Mouse (Mus musculus) frontal cortex, postnatal 10 days (tissue): ENCODE data around the gene Kif1c.

Experiments
- DNase-seq, 2 experiments: peaks; one replicate each; pipeline ENCODE4 v3.0.0; 2022; ENCODE audit warnings: low spot score in 2 of 2, mixed read lengths in 1 of 2

Kif1c gene

GRCm38 (mm10) chr11:70697376-70697775 lies 3.0 kb upstream of the Kif1c start:
- DNase-seq, result no peak

GRCm38 (mm10) chr11:70699051-70699450 lies 1.3 kb upstream of the Kif1c start:
- DNase-seq, result no peak

- DNase-seq, result peak; percentile 55 to 63
Measured at GRCm38 (mm10) chr11:70700613-70701012, 265 bp downstream of the Kif1c start.

- DNase-seq, result no peak
Measured at GRCm38 (mm10) chr11:70701221-70701955, 1.0 kb downstream of the Kif1c start.

- DNase-seq, result no peak
Measured at GRCm38 (mm10) chr11:70701984-70702733, 1.8 kb downstream of the Kif1c start.

GRCm38 (mm10) chr11:70702781-70703180 lies 2.4 kb downstream of the Kif1c start:
- no peak for DNase-seq

- DNase-seq, result no peak
Measured at GRCm38 (mm10) chr11:70706127-70706526, 5.8 kb downstream of the Kif1c start.

GRCm38 (mm10) chr11:70711026-70711425 lies 10.7 kb downstream of the Kif1c start:
- no peak for DNase-seq

- no peak for DNase-seq
Measured at GRCm38 (mm10) chr11:70713222-70713621, 12.9 kb downstream of the Kif1c start.

- no peak for DNase-seq
Measured at GRCm38 (mm10) chr11:70715832-70716231, 15.5 kb downstream of the Kif1c start.

GRCm38 (mm10) chr11:70718481-70718880 lies 18.1 kb downstream of the Kif1c start:
- DNase-seq, result no peak

- no peak for DNase-seq
Measured at GRCm38 (mm10) chr11:70720567-70720966, 20.2 kb downstream of the Kif1c start.

GRCm38 (mm10) chr11:70721072-70721471 lies 20.7 kb downstream of the Kif1c start:
- DNase-seq, result no peak

- DNase-seq, result no peak
Measured at GRCm38 (mm10) chr11:70724706-70725105, 24.4 kb downstream of the Kif1c start.

- DNase-seq, result no peak
Measured at GRCm38 (mm10) chr11:70726585-70726984, 26.2 kb downstream of the Kif1c start.

GRCm38 (mm10) chr11:70727385-70727784 lies 27.0 kb downstream of the Kif1c start:
- DNase-seq, result no peak

- DNase-seq, result no peak
Measured at GRCm38 (mm10) chr11:70730427-70731038, 30.2 kb downstream of the Kif1c start.

- peak; percentile 39 to 49 for DNase-seq
Measured at GRCm38 (mm10) chr11:70731178-70731577, 30.8 kb downstream of the Kif1c start.

- no peak for DNase-seq
Measured at GRCm38 (mm10) chr11:70733256-70733655, 32.9 kb downstream of the Kif1c start.

- DNase-seq, result no peak
Measured at GRCm38 (mm10) chr11:70737749-70738148, 37.4 kb downstream of the Kif1c start.

- DNase-seq, result no peak
Measured at GRCm38 (mm10) chr11:70741603-70742002, 41.3 kb downstream of the Kif1c start.

- DNase-seq, result no peak
Measured at GRCm38 (mm10) chr11:70742117-70742516, 41.8 kb downstream of the Kif1c start.
